Mouse (Mus musculus) heart, embryonic 12.5 days (tissue): Measurements from ENCODE around the gene Gsdmc4. TPM values are rescaled to one million over a fixed set of nuclear protein-coding genes. Genes with fewer than 3 reads are reported as not detected.
"Not testable (repeated sequence)": the region's sequence is repeated elsewhere in the genome, so short reads cannot be mapped to it uniquely, and the experiment has no call there.

ENCODE experiments used
- ATAC-seq: fragments of 200-750 bp; cut with Nextera tagmentation; 2 replicates; pipeline ENCODE4 v1.8.0; 2017; ENCODE audit warnings: moderate TSS enrichment, moderate library complexity; ENCODE audit not compliant: insufficient number of reproducible peaks, low FRiP score
- H3K27ac ChIP-seq: fragments of 300-500 bp; sonication (generic); 2 replicates; pipeline ENCODE4 v1.5.1; 2016; ENCODE audit warnings: mild to moderate bottlenecking, moderate library complexity; ENCODE audit not compliant: poor library complexity, severe bottlenecking
- H3K27me3 ChIP-seq: fragments of 300-500 bp; sonication (generic); replicated peaks from 2 replicates; pipeline ENCODE4 v1.6.1; 2016; ENCODE audit warnings: mild to moderate bottlenecking, moderate library complexity
- H3K36me3 ChIP-seq: fragments of 300-500 bp; sonication (generic); 2 replicates; pipeline ENCODE4 v1.6.1; 2016; ENCODE audit warnings: mild to moderate bottlenecking, moderate library complexity
- H3K4me1 ChIP-seq: fragments of 300-500 bp; sonication (generic); replicated peaks from 2 replicates; pipeline ENCODE4 v1.6.1; 2016; ENCODE audit warnings: mild to moderate bottlenecking
- H3K4me2 ChIP-seq: fragments of 300-500 bp; sonication (generic); 2 replicates; pipeline ENCODE4 v1.6.1; 2016; ENCODE audit warnings: mild to moderate bottlenecking, moderate library complexity
- H3K4me3 ChIP-seq: fragments of 300-500 bp; sonication (generic); 2 replicates; pipeline ENCODE4 v1.5.1; 2016; ENCODE audit warnings: mild to moderate bottlenecking
- H3K9ac ChIP-seq: fragments of 300-500 bp; sonication (generic); 2 replicates; pipeline ENCODE4 v1.6.1; 2016; ENCODE audit warnings: mild to moderate bottlenecking, moderate library complexity
- H3K9me3 ChIP-seq: fragments of 300-500 bp; sonication (generic); replicated peaks from 2 replicates; pipeline ENCODE4 v1.6.1; 2016; ENCODE audit warnings: mild to moderate bottlenecking, moderate library complexity
- WGBS: fragments of 180-500 bp; shearing (Covaris S2); methylation state at CpG from one replicate; pipeline ENCODE4 v1.1.7; 2016; 5-methylcytosine and 5-hydroxymethylcytosine counted together
- polyA plus RNA-seq: library from polyadenylated mRNA; unstranded; fragments of >200 nt; fragmentation: Nextera tagmentation; extraction: Ambion mirVana; gene quantifications from 2 replicates; pipeline ENCODE4 v1.2.1, GENCODE M21; 2016

Gene Gsdmc4
- not detected in 2 replicates for polyA plus RNA-seq

DNA sequence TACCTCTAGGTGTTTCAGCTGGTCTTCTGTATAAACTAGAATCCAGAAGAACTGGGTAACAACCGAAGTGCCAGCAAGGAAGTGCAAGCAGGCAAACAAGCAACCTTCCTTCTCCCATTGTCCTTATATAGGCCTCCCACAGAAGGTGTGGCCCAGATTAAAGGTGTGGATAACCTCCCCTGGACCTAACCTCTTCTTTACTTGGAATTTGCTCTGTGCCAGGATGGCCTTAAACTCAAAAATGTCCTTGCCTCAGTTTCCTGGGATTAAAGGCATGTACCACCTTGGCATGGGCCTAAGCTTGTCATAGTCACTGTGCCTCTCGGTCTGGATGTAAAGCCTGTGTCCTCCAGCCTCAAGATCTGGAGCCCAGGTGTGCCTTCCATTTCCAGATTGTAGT is at the start of gene Gsdmc4:
Gene Gsdmc4 (minus strand): TSS at position 101 of the 400 bp plus-strand sequence.
- not testable (repeated sequence) for H3K9ac ChIP-seq, H3K9me3 ChIP-seq, H3K27me3 ChIP-seq, H3K4me2 ChIP-seq, H3K4me3 ChIP-seq, ATAC-seq, H3K27ac ChIP-seq, H3K4me1 ChIP-seq, H3K36me3 ChIP-seq
- 74% methylated on average over 2 of the region's 2 CpGs for WGBS

DNA sequence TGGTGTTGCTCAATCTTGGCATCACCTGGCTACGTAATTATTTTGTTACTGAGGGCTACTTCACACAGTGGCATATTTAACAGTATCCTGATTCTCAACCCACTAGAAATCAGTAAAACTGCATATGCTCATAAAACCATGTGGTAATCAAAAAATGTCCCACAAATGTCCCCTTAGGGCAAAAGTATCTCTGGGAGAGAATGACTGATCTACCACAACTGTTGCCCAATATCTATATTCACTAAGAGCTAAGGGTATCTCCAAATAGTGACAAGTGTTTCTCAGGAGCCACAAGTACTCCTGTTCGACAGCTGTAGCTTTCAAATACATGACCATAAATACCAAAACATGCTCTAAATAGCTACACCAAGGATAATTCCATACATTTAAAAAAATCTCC is 48.4 kb upstream of the Gsdmc4 start:
- no peaks in the 10 kb centered on the region for H3K27me3 ChIP-seq
- no peaks in the 10 kb centered on the region for H3K9me3 ChIP-seq
- H3K4me2 ChIP-seq, result no peak overlapping the region
- 0 out of 2 replicates have a peak, but pooled peaks cover 6% of the 10 kb centered on the region for H3K4me1 ChIP-seq
- 84% methylated on average over 2 of the region's 2 CpGs for WGBS
- no peak overlapping the region for H3K4me3 ChIP-seq
- H3K27ac ChIP-seq, result no peak overlapping the region
- H3K9ac ChIP-seq, result no peak overlapping the region
- no peak for ATAC-seq
- H3K36me3 ChIP-seq, result no peaks in the 10 kb centered on the region

DNA sequence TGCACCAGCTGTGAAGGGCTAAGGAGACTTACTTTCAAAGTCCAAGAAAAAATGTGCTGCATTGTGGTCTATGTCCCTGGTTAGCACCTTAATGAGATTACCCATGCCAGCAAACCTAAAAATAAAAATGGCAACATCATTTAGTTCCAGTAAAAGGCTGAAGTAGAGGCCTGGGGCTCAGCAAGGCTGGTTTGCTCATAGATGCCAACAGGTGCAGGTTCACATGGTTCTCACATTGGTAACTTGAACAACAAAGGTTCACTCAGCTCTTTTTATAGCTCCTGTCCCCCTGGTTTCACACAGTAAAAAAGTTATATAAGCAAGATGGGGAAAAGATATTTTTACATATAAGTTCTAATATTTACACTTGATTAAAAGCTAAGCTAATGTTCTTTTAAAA is 45.5 kb upstream of the Gsdmc4 start:
- no peak for ATAC-seq
- Histone ChIP-seq H3K27me3 (no peaks in the 10 kb centered on the region), H3K27ac (no peak overlapping the region), H3K4me1 (0 out of 2 replicates have a peak, but pooled peaks cover 6% of the 10 kb centered on the region), H3K4me3 (no peak overlapping the region), H3K9ac (no peak overlapping the region), H3K4me2 (no peak overlapping the region), H3K9me3 (no peaks in the 10 kb centered on the region), H3K36me3 (no peaks in the 10 kb centered on the region)

DNA sequence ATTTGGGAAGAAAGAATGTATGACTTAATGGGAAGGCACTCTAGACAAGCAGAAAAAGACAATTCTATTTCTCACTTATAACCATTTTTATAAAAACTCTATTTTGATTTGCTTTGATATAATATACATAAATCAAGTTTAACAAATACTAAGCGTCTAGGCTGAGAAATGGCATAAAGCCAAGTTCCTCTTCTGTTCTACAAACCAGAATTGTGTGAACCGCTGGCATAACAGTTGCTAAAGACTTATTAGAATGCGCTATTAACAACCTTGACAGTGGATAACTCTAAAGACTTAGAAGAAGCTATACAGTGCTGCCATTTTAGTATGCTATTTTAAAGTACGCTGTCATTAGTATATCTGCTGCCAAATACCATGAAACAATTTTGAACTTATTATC is 41.2 kb upstream of the Gsdmc4 start:
- Histone ChIP-seq H3K9me3 (no peaks in the 10 kb centered on the region), H3K27me3 (no peaks in the 10 kb centered on the region), H3K4me2 (no peak overlapping the region), H3K4me3 (no peak overlapping the region), H3K27ac (no peak overlapping the region), H3K9ac (no peak overlapping the region), H3K36me3 (0 out of 2 replicates have a peak, but pooled peaks cover 4% of the 10 kb centered on the region), H3K4me1 (0 out of 2 replicates have a peak, but pooled peaks cover 2% of the 10 kb centered on the region)
- WGBS, result 89% methylated on average over 4 of the region's 4 CpGs
- ATAC-seq, result no peak

DNA sequence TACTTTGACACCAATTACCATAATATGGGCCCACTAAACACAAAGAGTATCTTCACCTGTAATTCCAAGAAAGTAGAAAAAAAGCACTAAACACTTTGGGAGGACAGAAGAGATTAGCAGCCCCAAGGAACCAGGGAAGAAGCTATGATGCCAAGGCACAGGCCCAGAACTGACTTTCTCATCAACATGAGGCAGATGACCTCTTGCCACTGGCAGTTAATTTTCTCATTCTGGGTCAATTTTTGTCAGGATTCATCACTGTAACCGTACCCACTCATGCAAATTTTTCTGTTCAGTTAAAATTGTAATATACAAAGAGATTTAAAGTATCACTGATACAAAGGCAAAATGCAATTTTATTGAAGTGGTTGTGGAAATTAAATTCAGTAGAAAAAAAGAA is 29.1 kb upstream of the Gsdmc4 start:
- Histone ChIP-seq H3K36me3 (peaks cover 39% of the 10 kb centered on the region), H3K4me2 (no peak overlapping the region), H3K4me1 (no peaks in the 10 kb centered on the region), H3K9me3 (no peaks in the 10 kb centered on the region), H3K27me3 (no peaks in the 10 kb centered on the region), H3K9ac (no peak overlapping the region), H3K4me3 (no peak overlapping the region), H3K27ac (no peak overlapping the region)
- 87% methylated on average over 1 of the region's 1 CpGs for WGBS
- ATAC-seq, result no peak

DNA sequence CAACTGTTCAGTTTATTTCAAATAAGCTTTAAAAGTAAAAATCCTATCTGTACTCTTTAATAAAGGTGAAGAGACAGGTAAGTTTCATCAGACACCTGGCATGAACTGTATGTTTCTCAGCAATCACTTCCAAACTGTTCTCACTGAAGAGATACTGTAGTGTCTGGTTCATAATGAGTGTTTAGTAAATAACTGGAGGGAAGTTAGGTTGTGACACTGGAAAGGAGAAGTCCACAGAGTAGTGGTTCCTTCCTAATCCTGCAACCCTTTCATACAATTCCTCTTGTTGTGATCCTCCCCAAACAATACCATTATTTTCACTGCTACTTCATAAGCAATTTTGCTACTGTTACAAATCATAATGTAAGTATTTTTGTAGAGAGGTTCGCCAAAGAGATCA is 20.6 kb upstream of the Gsdmc4 start:
- H3K27me3 ChIP-seq, result no peaks in the 10 kb centered on the region
- H3K9ac ChIP-seq, result no peak overlapping the region
- no peak overlapping the region for H3K27ac ChIP-seq
- H3K4me2 ChIP-seq, result no peak overlapping the region
- WGBS, result 94% methylated on average over 1 of the region's 1 CpGs
- no peak overlapping the region for H3K4me3 ChIP-seq
- ATAC-seq, result no peak
- no peaks in the 10 kb centered on the region for H3K9me3 ChIP-seq
- peaks cover 45% of the 10 kb centered on the region for H3K36me3 ChIP-seq
- H3K4me1 ChIP-seq, result 0 out of 2 replicates have a peak, but pooled peaks cover 3% of the 10 kb centered on the region

DNA sequence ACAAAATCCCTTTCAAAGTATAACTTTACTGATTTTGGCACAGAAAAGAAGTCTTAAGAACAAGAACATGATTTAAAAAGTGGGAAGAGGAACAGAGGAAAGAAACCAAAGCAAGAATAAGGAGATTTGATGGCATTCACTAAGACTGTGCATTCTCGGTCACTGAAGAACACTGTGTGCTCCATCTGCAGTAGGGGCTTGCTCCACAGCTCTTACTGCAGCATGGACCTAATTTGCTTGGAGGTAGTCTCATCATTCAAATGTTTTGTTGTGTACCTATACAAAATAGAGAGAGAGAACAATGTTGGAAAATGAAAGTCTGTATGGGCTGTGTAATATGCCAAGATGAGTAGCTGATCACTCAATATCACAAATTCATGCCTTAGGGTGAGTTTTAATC is 19.3 kb upstream of the Gsdmc4 start:
- Histone ChIP-seq H3K4me2 (no peak overlapping the region), H3K36me3 (peaks cover 42% of the 10 kb centered on the region), H3K9ac (no peak overlapping the region), H3K27me3 (no peaks in the 10 kb centered on the region), H3K4me3 (no peak overlapping the region), H3K4me1 (0 out of 2 replicates have a peak, but pooled peaks cover 3% of the 10 kb centered on the region), H3K9me3 (no peaks in the 10 kb centered on the region), H3K27ac (no peak overlapping the region)
- no peak for ATAC-seq
- 92% methylated on average over 1 of the region's 1 CpGs for WGBS

DNA sequence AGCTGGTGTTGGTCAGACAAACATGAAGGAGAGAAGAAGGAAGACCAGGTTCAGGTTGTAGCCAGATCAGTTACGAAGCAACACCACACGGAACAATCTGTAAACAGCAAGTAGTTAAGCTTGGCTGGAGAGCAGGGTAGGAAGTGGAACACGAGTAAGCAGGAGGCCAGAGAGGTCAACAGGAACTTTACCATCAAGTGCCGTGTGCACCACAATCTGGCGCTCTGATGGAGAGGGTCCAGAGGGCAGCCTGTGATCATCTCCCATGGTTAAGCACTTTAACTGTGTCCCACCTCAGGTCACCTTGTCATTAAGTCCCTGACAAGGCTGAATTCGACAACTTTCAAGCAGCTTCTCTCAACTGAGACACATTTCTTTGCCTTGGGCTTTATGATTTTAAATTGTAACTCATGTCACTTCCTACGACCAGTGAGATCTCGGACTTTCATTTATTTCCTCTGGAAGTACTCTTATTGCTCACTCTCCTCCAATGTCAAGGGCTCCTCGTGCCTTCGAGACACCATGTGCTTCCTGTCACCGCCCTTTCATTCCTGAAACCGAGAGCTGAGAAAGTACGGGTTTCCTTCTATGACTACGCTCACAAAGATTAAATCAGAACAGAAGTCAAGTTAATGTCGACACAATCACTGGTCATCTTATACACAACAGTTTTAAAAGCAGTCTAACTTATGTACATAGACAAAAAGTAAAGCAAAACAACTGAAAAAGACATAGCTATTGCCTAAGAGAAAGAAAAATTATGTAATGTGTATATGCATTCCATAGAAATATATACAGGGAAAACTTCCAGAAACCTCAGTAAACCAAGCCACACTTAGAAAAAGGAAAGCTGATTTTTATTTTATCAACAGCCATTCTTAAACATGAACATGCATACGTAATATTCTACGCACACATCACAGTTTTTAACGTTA is 18.3 kb upstream of the Gsdmc4 start:
- Histone ChIP-seq H3K9ac (no peak overlapping the region), H3K4me1 (0 out of 2 replicates have a peak, but pooled peaks cover 3% of the 10 kb centered on the region), H3K9me3 (no peaks in the 10 kb centered on the region), H3K4me2 (no peak overlapping the region), H3K36me3 (peaks cover 38% of the 10 kb centered on the region), H3K27ac (no peak overlapping the region), H3K27me3 (no peaks in the 10 kb centered on the region), H3K4me3 (no peak overlapping the region)
- WGBS, result 84% methylated on average over 18 of the region's 18 CpGs
- no peak for ATAC-seq

DNA sequence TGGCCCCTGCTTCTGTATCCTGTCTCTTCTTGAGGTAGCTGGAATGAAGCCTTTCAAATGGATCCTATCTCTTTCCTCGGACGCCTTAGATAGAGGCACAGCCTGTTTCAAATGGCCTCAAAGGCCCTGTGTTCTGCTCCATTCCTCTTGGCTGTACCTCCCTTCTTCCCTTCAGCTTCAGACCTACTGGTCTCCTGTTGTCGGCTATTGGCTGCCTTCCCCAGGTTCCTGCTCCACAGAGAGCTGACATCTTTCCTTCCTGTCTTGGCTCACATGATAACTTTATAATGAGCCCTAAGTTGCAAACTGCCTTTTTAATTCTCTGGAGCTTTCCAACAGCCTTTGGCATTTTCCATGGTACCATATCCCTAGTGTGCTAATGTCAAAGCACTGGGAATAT is 14.1 kb upstream of the Gsdmc4 start:
- no peak overlapping the region for H3K4me3 ChIP-seq
- no peaks in the 10 kb centered on the region for H3K9me3 ChIP-seq
- no peak overlapping the region for H3K4me2 ChIP-seq
- H3K9ac ChIP-seq, result no peak overlapping the region
- ATAC-seq, result no peak
- H3K4me1 ChIP-seq, result no peaks in the 10 kb centered on the region
- H3K27me3 ChIP-seq, result no peaks in the 10 kb centered on the region
- peaks cover 25% of the 10 kb centered on the region for H3K36me3 ChIP-seq
- no peak overlapping the region for H3K27ac ChIP-seq
- 80% methylated on average over 3 of the region's 3 CpGs for whole genome bisulfite sequencing

DNA sequence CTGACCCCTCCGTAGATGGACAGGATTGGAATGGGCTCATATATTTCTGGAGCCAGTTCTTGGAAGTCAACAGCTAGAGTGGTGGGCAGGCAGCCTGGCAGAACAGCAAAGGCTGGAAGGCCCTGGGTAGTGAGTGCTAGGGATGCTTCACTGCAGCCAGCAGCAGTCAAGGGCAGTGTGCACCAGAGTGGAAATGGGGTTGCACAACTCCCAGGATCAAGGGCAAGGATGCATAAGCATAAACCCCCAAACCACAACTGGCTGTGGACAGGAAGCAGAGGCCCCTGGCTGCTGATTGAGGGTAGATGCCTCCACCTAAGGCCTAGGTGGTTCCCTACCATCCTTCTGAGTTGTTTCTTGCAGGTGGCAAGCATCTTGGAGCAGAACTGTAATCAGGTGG is 12.4 kb upstream of the Gsdmc4 start:
- Histone ChIP-seq H3K27ac (no peak overlapping the region), H3K4me2 (no peak overlapping the region), H3K9ac (no peak overlapping the region), H3K4me3 (no peak overlapping the region), H3K27me3 (no peaks in the 10 kb centered on the region), H3K4me1 (no peaks in the 10 kb centered on the region), H3K9me3 (no peaks in the 10 kb centered on the region), H3K36me3 (peaks cover 14% of the 10 kb centered on the region; the same call in 1 of the 2 replicates)
- ATAC-seq, result no peak
- 86% methylated on average over 1 of the region's 1 CpGs for WGBS

DNA sequence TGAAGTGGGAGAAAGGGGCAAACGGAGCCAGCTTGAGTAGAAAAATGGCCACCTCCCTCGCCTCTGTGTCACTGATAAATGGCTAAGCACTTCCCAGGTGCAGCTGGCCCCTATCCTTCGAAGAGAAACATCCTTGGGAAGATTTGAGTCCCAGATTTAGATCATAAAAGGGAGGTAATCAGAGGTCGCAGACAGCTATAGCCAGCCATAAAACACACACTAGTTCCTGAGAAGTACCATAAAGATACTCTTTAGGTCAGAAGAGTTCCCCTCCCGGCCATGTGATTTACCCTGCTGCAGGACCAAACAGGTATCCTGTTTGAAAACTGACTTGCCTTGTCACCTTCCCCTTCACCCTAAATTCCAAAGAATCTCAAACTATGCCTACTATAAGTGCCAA is 9.5 kb upstream of the Gsdmc4 start:
- H3K27me3 ChIP-seq, H3K4me3 ChIP-seq, H3K36me3 ChIP-seq, ATAC-seq, H3K9me3 ChIP-seq, H3K9ac ChIP-seq, H3K27ac ChIP-seq, H3K4me2 ChIP-seq, H3K4me1 ChIP-seq: not testable (repeated sequence)
- WGBS, result 49% methylated on average over 3 of the region's 5 CpGs
